Mouse (Mus musculus) kidney, embryonic 14.5 days (tissue): ENCODE measurements around the gene Psma3. TPM values are rescaled to one million over a fixed set of nuclear protein-coding genes. Genes with fewer than 3 reads are reported as not detected.

Experiments used
- ATAC-seq: fragments of 200-750 bp; cut with Nextera tagmentation; 2 replicates; pipeline ENCODE4 v1.8.0; 2017; ENCODE audit warnings: moderate number of reproducible peaks, mild to moderate bottlenecking, moderate TSS enrichment, moderate library complexity; ENCODE audit not compliant: low FRiP score, low TSS enrichment
- H3K27ac ChIP-seq: fragments of 300-500 bp; sonication (generic); 2 replicates; pipeline ENCODE4 v1.5.1; 2014; ENCODE audit warnings: low read depth, mild to moderate bottlenecking, low read length, moderate library complexity, mixed read lengths
- H3K27me3 ChIP-seq: fragments of 300-500 bp; sonication (generic); 2 replicates; pipeline ENCODE4 v1.6.1; 2014; ENCODE audit warnings: mild to moderate bottlenecking, low read length; ENCODE audit not compliant: control insufficient read depth, insufficient read depth
- H3K36me3 ChIP-seq: fragments of 300-500 bp; sonication (generic); 2 replicates; pipeline ENCODE4 v1.6.1; 2014; ENCODE audit warnings: low read length, mixed read lengths; ENCODE audit not compliant: control insufficient read depth, insufficient read depth
- H3K4me1 ChIP-seq: fragments of 300-500 bp; sonication (generic); 2 replicates; pipeline ENCODE4 v1.6.1; 2014; ENCODE audit warnings: low read length, mixed read lengths; ENCODE audit not compliant: control insufficient read depth, insufficient read depth
- H3K4me2 ChIP-seq: fragments of 300-500 bp; sonication (generic); replicated peaks from 2 replicates; pipeline ENCODE4 v1.6.1; 2014; ENCODE audit warnings: low read depth, mild to moderate bottlenecking, low read length
- H3K4me3 ChIP-seq: fragments of 300-500 bp; sonication (generic); 2 replicates; pipeline ENCODE4 v1.5.1; 2014; ENCODE audit warnings: mild to moderate bottlenecking, low read length
- H3K9ac ChIP-seq: fragments of 300-500 bp; sonication (generic); 2 replicates; pipeline ENCODE4 v1.6.1; 2014; ENCODE audit warnings: low read depth, mild to moderate bottlenecking, low read length, moderate library complexity
- H3K9me3 ChIP-seq: fragments of 300-500 bp; sonication (generic); 2 replicates; pipeline ENCODE4 v1.6.1; 2016; ENCODE audit warnings: low read length; ENCODE audit not compliant: control insufficient read depth
- WGBS: fragments of 180-500 bp; shearing (Covaris S2); extraction: QIAGEN DNeasy Blood & Tissue Kit; methylation state at CpG from one replicate; pipeline ENCODE4 v1.1.7; 2014; 5-methylcytosine and 5-hydroxymethylcytosine counted together
- polyA plus RNA-seq: library from polyadenylated mRNA; unstranded; fragments of >200 nt; fragmentation: Nextera tagmentation; extraction: Ambion mirVana; gene quantifications from 2 replicates; pipeline ENCODE4 v1.2.1, GENCODE M21; 2014

The Psma3 gene
- polyA plus RNA-seq, 1 experiment from 2014 or later = 686 TPM

GRCm38 (mm10) chr12:70984855-70985550, 10.6 kb downstream of the Psma3 start:
- Histone ChIP-seq H3K27me3 (no peaks in the 10 kb centered on the region), H3K4me1 (no peaks in the 10 kb centered on the region), H3K27ac (no peak overlapping the region), H3K9ac (no peak overlapping the region), H3K36me3 (peaks cover 83% of the 10 kb centered on the region), H3K4me3 (no peak overlapping the region), H3K9me3 (no peaks in the 10 kb centered on the region), H3K4me2 (no peak overlapping the region)
- 96% methylated on average over 7 of the region's 7 CpGs for WGBS
- no peak for ATAC-seq

DNA sequence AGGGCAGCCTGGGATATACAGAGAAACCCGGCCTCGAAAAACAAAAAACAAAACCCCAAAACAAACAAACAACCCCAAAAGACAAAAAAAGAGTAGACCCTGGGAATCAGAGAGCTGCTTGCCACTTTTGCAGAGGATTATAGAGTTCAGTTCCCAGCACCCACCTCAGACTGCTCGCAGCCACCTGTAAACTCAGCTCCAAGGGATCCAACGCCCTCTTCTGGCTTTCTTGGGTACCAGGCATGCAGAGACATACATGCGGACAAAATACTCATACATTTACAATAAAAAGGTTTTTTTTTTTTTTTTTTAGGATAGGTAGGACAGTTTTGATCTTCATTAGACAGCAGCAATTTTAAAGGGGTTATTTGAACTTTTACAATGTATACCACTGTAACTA, 22.8 kb downstream of the Psma3 start:
- WGBS = 94% methylated on average over 5 of the region's 5 CpGs
- 0 out of 2 replicates have a peak, but pooled peaks cover 4% of the 10 kb centered on the region for H3K4me1 ChIP-seq
- no peak overlapping the region for H3K4me3 ChIP-seq
- no peak overlapping the region for H3K9ac ChIP-seq
- H3K27me3 ChIP-seq = no peaks in the 10 kb centered on the region
- H3K9me3 ChIP-seq = no peaks in the 10 kb centered on the region
- H3K4me2 ChIP-seq = no peak overlapping the region
- H3K36me3 ChIP-seq = peaks cover 60% of the 10 kb centered on the region
- no peak for ATAC-seq
- no peak overlapping the region for H3K27ac ChIP-seq

GRCm38 (mm10) chr12:70999423-70999903, 25.0 kb downstream of the Psma3 start:
- no peak for ATAC-seq
- Histone ChIP-seq H3K4me2 (no peak overlapping the region; the same call in 1 of the 2 replicates), H3K27ac (peak overlapping the region; percentile 62; the same call in 1 of the 2 replicates), H3K9ac (no peak overlapping the region), H3K4me3 (no peak overlapping the region), H3K27me3 (no peaks in the 10 kb centered on the region), H3K36me3 (peaks cover 57% of the 10 kb centered on the region), H3K9me3 (no peaks in the 10 kb centered on the region), H3K4me1 (0 out of 2 replicates have a peak, but pooled peaks cover 4% of the 10 kb centered on the region)
- WGBS = 42% methylated on average over 5 of the region's 5 CpGs

- no peak overlapping the region for H3K4me2 ChIP-seq
- no peaks in the 10 kb centered on the region for H3K9me3 ChIP-seq
- H3K27me3 ChIP-seq = no peaks in the 10 kb centered on the region
- H3K36me3 ChIP-seq = peaks cover 58% of the 10 kb centered on the region
- ATAC-seq = no peak
- no peak overlapping the region for H3K27ac ChIP-seq
- 0 out of 2 replicates have a peak, but pooled peaks cover 4% of the 10 kb centered on the region for H3K4me1 ChIP-seq
- H3K9ac ChIP-seq = no peak overlapping the region
- H3K4me3 ChIP-seq = no peak overlapping the region
- WGBS = 95% methylated on average over 1 of the region's 1 CpGs
Observed at GRCm38 (mm10) chr12:71000344-71000743, 25.9 kb downstream of the Psma3 start.

GRCm38 (mm10) chr12:71001456-71001855, 27.0 kb downstream of the Psma3 start:
- Histone ChIP-seq H3K4me2 (no peak overlapping the region), H3K27me3 (no peaks in the 10 kb centered on the region), H3K4me3 (no peak overlapping the region), H3K4me1 (0 out of 2 replicates have a peak, but pooled peaks cover 4% of the 10 kb centered on the region), H3K36me3 (peaks cover 58% of the 10 kb centered on the region), H3K27ac (no peak overlapping the region), H3K9ac (no peak overlapping the region), H3K9me3 (no peaks in the 10 kb centered on the region)
- WGBS = 82% methylated on average over 6 of the region's 6 CpGs
- no peak for ATAC-seq

GRCm38 (mm10) chr12:71003760-71004426, 29.5 kb downstream of the Psma3 start:
- 89% methylated on average over 5 of the region's 6 CpGs for WGBS
- Histone ChIP-seq H3K4me2 (no peak overlapping the region), H3K9ac (no peak overlapping the region), H3K4me3 (no peak overlapping the region), H3K27me3 (no peaks in the 10 kb centered on the region), H3K36me3 (peaks cover 67% of the 10 kb centered on the region), H3K27ac (no peak overlapping the region), H3K4me1 (0 out of 2 replicates have a peak, but pooled peaks cover 4% of the 10 kb centered on the region), H3K9me3 (no peaks in the 10 kb centered on the region)
- no peak for ATAC-seq

DNA sequence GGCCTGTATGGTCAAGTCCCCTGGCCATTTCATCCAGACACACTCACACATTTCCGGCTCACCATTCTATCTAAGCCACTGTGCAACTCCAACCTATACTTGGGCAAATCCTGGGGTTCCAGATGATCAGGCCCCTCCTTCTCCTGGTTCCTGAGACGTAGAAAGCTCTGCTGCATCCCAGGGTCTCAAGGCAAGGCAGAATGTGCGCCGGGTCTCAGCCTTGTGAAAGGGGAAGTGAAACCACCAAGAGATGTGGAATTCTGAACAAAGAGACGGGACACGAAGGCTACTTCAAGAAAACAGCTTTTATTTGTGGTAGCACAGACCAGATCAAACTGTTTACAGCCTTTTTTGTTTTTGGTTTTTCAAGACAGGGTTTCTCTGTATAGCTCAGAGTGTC, 31.7 kb downstream of the Psma3 start:
- no peaks in the 10 kb centered on the region for H3K9me3 ChIP-seq
- H3K27me3 ChIP-seq = no peaks in the 10 kb centered on the region
- H3K36me3 ChIP-seq = peaks cover 70% of the 10 kb centered on the region
- H3K4me3 ChIP-seq = no peak overlapping the region
- H3K4me1 ChIP-seq = no peaks in the 10 kb centered on the region
- no peak for ATAC-seq
- H3K4me2 ChIP-seq = no peak overlapping the region
- no peak overlapping the region for H3K9ac ChIP-seq
- H3K27ac ChIP-seq = no peak overlapping the region
- 96% methylated on average over 6 of the region's 6 CpGs for WGBS

- Histone ChIP-seq H3K27me3 (no peaks in the 10 kb centered on the region), H3K9ac (no peak overlapping the region), H3K4me1 (0 out of 2 replicates have a peak, but pooled peaks cover under 1% of the 10 kb centered on the region), H3K4me3 (no peak overlapping the region), H3K4me2 (no peak overlapping the region), H3K27ac (no peak overlapping the region), H3K9me3 (no peaks in the 10 kb centered on the region), H3K36me3 (peaks cover 73% of the 10 kb centered on the region)
- WGBS = 87% methylated on average over 7 of the region's 7 CpGs
- ATAC-seq = no peak
Observed at GRCm38 (mm10) chr12:71006901-71007300, 32.5 kb downstream of the Psma3 start.

DNA sequence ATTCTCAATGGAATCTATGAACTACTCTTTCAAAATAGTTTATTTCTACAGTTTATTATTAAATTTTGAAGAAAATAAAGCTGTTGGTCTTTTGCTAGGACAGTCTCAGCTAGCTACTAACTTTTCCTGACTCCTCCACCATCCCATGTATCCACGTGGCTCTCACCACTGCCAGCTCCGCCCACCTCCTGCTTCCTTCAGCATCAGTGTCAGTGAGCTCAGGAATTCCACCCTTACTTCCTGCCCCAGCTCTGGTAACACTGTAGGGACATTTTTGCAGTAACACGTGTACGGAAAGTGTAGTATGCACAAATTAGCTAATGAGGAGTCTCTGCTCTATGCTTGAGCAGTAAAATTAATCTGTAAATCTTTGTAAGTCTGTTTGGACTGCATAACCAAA, 35.3 kb downstream of the Psma3 start:
- Histone ChIP-seq H3K27ac (no peak overlapping the region), H3K27me3 (no peaks in the 10 kb centered on the region), H3K4me1 (peaks cover 13% of the 10 kb centered on the region; the same call in 1 of the 2 replicates), H3K9ac (no peak overlapping the region), H3K4me2 (no peak overlapping the region), H3K4me3 (no peak overlapping the region), H3K9me3 (no peaks in the 10 kb centered on the region), H3K36me3 (peaks cover 70% of the 10 kb centered on the region)
- ATAC-seq = no peak
- 57% methylated on average over 4 of the region's 4 CpGs for WGBS
